Mouse (Mus musculus) embryonic fibroblast, embryonic 13.5 days (primary cell): ENCODE measurements at regions not wholly inside any gene's neighbourhood (a gene's known extent, or its start where the extent isn't known, plus 50 kb on each side); places are given as distances from the start of the nearest gene placed in this dataset.

Source experiments
- CTCF ChIP-seq: IDR thresholded peaks from 2 replicates; pipeline ENCODE4 v1.5.1; 2011; ENCODE audit warnings: mild to moderate bottlenecking, control low read depth, low read length, moderate library complexity, borderline replicate concordance; ENCODE audit not compliant: insufficient read depth
- POLR2A ChIP-seq: IDR thresholded peaks from 2 replicates; pipeline ENCODE4 v1.6.1; 2011; ENCODE audit warnings: low read depth, mild to moderate bottlenecking, control low read depth, low read length, moderate library complexity

- TF ChIP-seq CTCF (no peak), POLR2A (no peak)
Measured at GRCm38 (mm10) chr13:99679934-99680333, 163.6 kb upstream of the Map1b start.
